Mouse (Mus musculus) activated CD4-positive, CD25-positive, alpha-beta regulatory T cell, adult 4 months (primary cell): Measurements from ENCODE around the gene CN725425. TPM values are rescaled to one million over a fixed set of nuclear protein-coding genes. Genes with fewer than 3 reads are reported as not detected.

ENCODE experiments used
- ATAC-seq: one replicate; pipeline ENCODE4 v1.8.0; 2017
- polyA plus RNA-seq, 2 experiments: library from polyadenylated mRNA; unstranded; fragments of 100-300 nt; shearing (Covaris generic); gene quantifications; one replicate each; pipeline ENCODE4 v1.2.1; 2017

Gene CN725425
- polyA plus RNA-seq = not detected

GRCm38 (mm10) chr15:91199256-91199905 lies at the start of gene CN725425:
Gene CN725425, plus strand, starts transcription at chr15:91199494.
- ATAC-seq = no peak

- no peak for ATAC-seq
Measured at GRCm38 (mm10) chr15:91152592-91152991, 46.7 kb upstream of the CN725425 start.

GRCm38 (mm10) chr15:91153311-91153710 lies 46.0 kb upstream of the CN725425 start:
- ATAC-seq = no peak

- ATAC-seq = no peak
Measured at GRCm38 (mm10) chr15:91161153-91161552, 38.1 kb upstream of the CN725425 start.

GRCm38 (mm10) chr15:91163454-91163853 lies 35.8 kb upstream of the CN725425 start:
- ATAC-seq = no peak

- peak; percentile 31 for ATAC-seq
Measured at GRCm38 (mm10) chr15:91165021-91165420, 34.3 kb upstream of the CN725425 start.

GRCm38 (mm10) chr15:91167850-91168562 lies 31.3 kb upstream of the CN725425 start:
- peak; percentile 70 for ATAC-seq

GRCm38 (mm10) chr15:91170602-91171328 lies 28.5 kb upstream of the CN725425 start:
- no peak for ATAC-seq

GRCm38 (mm10) chr15:91171332-91171731 lies 28.0 kb upstream of the CN725425 start:
- ATAC-seq = no peak

GRCm38 (mm10) chr15:91172193-91172592 lies 27.1 kb upstream of the CN725425 start:
- no peak for ATAC-seq

GRCm38 (mm10) chr15:91178656-91179314 lies 20.5 kb upstream of the CN725425 start:
- no peak for ATAC-seq

- ATAC-seq = no peak
Measured at GRCm38 (mm10) chr15:91179911-91180622, 19.2 kb upstream of the CN725425 start.

- no peak for ATAC-seq
Measured at GRCm38 (mm10) chr15:91186358-91186757, 12.9 kb upstream of the CN725425 start.

GRCm38 (mm10) chr15:91190026-91190425 lies 9.3 kb upstream of the CN725425 start:
- ATAC-seq = no peak

- no peak for ATAC-seq
Measured at GRCm38 (mm10) chr15:91190519-91191207, 8.6 kb upstream of the CN725425 start.

GRCm38 (mm10) chr15:91191412-91192222 lies 7.7 kb upstream of the CN725425 start, which contains the start of gene Abcd2:
Gene Abcd2, minus strand, starts transcription at chr15:91191799.
- ATAC-seq = peak; percentile 46

GRCm38 (mm10) chr15:91192223-91192598 lies 7.1 kb upstream of the CN725425 start:
- ATAC-seq = no peak

- ATAC-seq = no peak
Measured at GRCm38 (mm10) chr15:91200833-91201232, 1.5 kb downstream of the CN725425 start.

GRCm38 (mm10) chr15:91202486-91202885 lies 3.2 kb downstream of the CN725425 start:
- ATAC-seq = no peak

GRCm38 (mm10) chr15:91203521-91203920 lies 4.2 kb downstream of the CN725425 start:
- no peak for ATAC-seq

GRCm38 (mm10) chr15:91206518-91206917 lies 7.2 kb downstream of the CN725425 start:
- no peak for ATAC-seq
